Mouse (Mus musculus): ENCODE results near the gene Vac14. TPM values are rescaled to one million over a fixed set of nuclear protein-coding genes. Genes with fewer than 3 reads are reported as not detected.

Vac14 gene
- polyA plus RNA-seq, 1 experiment from 2014 or later: 23.7 TPM

Other genes starting within 250 kb of the Vac14 start
- gene Mtss1l, start 102.9 kb downstream of the Vac14 start, polyA plus RNA-seq (2015; fragmentation: Nextera tagmentation; extraction: Ambion mirVana): 19.0 and 20.4 TPM in 2 replicates
- 2.7 and 2.8 TPM in 2 replicates for gene Il34, start 187.3 kb downstream of the Vac14 start, polyA plus RNA-seq (2015; fragmentation: Nextera tagmentation; extraction: Ambion mirVana)
- 71.9 and 77.8 TPM in 2 replicates for gene Cog4, start 228.0 kb downstream of the Vac14 start, polyA plus RNA-seq (2015; fragmentation: Nextera tagmentation; extraction: Ambion mirVana)
- gene Sf3b3, start 228.2 kb downstream of the Vac14 start, polyA plus RNA-seq (2015; fragmentation: Nextera tagmentation; extraction: Ambion mirVana): 106 and 109 TPM in 2 replicates